Mouse (Mus musculus): ENCODE results near the gene Gm4756.

Gene Gm4756

DNA sequence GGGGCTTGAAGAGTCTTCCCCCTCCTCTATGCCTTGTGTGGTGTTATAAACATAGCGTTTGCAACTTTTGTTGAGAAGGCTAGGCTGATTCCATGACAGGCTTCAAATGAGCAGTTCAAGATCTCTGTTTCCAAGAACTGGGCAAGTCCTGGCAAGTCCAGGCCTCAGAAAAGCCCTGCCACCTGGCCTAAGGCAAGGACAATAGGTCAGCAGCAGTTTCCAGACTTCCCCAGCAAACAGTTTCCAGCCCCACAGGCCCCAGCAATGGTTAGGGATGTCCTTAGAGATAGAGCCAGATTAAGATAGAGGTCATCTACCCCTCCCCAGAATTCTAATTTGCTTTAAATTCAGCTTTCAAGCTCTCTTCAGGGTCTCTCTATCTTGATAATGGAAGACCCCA lies 32.5 kb upstream of the Gm4756 start:
- Histone ChIP-seq H3K36me3 (ENCODE audit: insufficient read depth, low read length) (no peaks in the 10 kb centered on the region), H3K27me3 (ENCODE audit: insufficient read depth, low read length) (no peaks in the 10 kb centered on the region), H3K4me1 (replicated peaks; ENCODE audit: low read depth, low read length) (peaks cover 7% of the 10 kb centered on the region; the same call in 1 of the 2 replicates), H3K9me3 (ENCODE audit: low read length) (peaks cover 33% of the 10 kb centered on the region), H3K4me3 (replicated peaks; ENCODE audit: low read length) (no peak overlapping the region)
- TF ChIP-seq NANOG (IDR thresholded peaks at IDR 0.05; ENCODE audit: borderline replicate concordance, low read length) (no peak), CTCF (conservative IDR thresholded peaks at IDR 0.05; ENCODE audit: low read length) (no peak), POU5F1 (IDR thresholded peaks at IDR 0.05; ENCODE audit: borderline replicate concordance, low read length) (no peak)

DNA sequence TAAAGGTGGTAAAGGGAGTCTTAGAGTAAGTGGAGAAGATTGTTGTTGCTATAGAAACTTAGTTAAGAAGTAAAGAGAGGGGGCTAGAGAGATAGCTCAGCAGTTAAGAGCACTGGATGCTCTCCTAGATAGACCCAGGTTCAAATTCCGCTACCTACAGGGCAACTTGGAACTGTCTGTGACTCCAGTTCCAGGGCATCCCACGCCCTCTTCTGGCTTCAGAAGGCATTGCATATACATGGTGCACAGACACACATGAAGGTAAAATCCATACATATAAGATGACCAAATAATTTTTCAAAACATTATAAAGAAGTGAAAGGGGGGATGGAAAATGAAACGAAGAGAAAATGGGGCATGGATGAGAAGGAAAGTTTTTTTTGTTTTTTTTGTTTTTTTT lies 30.2 kb upstream of the Gm4756 start:
- TF ChIP-seq POU5F1 (IDR thresholded peaks at IDR 0.05; ENCODE audit: borderline replicate concordance, low read length) = no peak
- TF ChIP-seq CTCF (conservative IDR thresholded peaks at IDR 0.05; ENCODE audit: low read length) = peak; percentile 67
- TF ChIP-seq NANOG (IDR thresholded peaks at IDR 0.05; ENCODE audit: borderline replicate concordance, low read length) = no peak
- Histone ChIP-seq H3K4me1 (replicated peaks; ENCODE audit: low read depth, low read length) (peaks cover 10% of the 10 kb centered on the region; the same call in 1 of the 2 replicates), H3K4me3 (replicated peaks; ENCODE audit: low read length) (no peak overlapping the region), H3K36me3 (ENCODE audit: insufficient read depth, low read length) (no peaks in the 10 kb centered on the region), H3K27me3 (ENCODE audit: insufficient read depth, low read length) (no peaks in the 10 kb centered on the region), H3K9me3 (ENCODE audit: low read length) (peaks cover 25% of the 10 kb centered on the region)

DNA sequence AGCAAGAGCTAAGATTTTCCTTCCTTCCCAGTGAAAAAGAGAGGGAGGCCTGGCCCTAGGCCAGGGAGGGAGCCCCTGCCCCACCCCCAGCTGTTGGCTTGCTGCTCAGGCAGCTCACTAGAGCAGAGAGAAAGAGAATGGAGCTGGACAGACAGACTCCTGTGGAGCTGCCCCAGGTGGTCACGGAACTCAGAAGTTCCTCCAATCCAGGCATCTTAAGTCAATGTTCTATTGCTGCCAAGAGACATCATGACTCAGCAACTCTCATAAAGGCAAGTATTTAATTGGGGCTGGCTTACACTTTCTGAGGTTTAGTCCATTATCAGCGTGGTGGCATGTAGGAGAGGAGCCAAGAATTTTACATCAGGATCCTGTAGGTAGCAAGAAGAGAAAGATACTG lies 25.4 kb upstream of the Gm4756 start:
- Histone ChIP-seq H3K36me3 (ENCODE audit: insufficient read depth, low read length) (0 out of 2 replicates have a peak, but pooled peaks cover 3% of the 10 kb centered on the region), H3K9me3 (ENCODE audit: low read length) (peaks cover 24% of the 10 kb centered on the region), H3K27me3 (ENCODE audit: insufficient read depth, low read length) (no peaks in the 10 kb centered on the region), H3K4me1 (replicated peaks; ENCODE audit: low read depth, low read length) (peaks cover 7% of the 10 kb centered on the region; the same call in 1 of the 2 replicates), H3K4me3 (replicated peaks; ENCODE audit: low read length) (no peak overlapping the region)
- TF ChIP-seq NANOG (IDR thresholded peaks at IDR 0.05; ENCODE audit: borderline replicate concordance, low read length) = no peak
- TF ChIP-seq POU5F1 (IDR thresholded peaks at IDR 0.05; ENCODE audit: borderline replicate concordance, low read length) = no peak
- no peak for TF ChIP-seq CTCF (conservative IDR thresholded peaks at IDR 0.05; ENCODE audit: low read length)

DNA sequence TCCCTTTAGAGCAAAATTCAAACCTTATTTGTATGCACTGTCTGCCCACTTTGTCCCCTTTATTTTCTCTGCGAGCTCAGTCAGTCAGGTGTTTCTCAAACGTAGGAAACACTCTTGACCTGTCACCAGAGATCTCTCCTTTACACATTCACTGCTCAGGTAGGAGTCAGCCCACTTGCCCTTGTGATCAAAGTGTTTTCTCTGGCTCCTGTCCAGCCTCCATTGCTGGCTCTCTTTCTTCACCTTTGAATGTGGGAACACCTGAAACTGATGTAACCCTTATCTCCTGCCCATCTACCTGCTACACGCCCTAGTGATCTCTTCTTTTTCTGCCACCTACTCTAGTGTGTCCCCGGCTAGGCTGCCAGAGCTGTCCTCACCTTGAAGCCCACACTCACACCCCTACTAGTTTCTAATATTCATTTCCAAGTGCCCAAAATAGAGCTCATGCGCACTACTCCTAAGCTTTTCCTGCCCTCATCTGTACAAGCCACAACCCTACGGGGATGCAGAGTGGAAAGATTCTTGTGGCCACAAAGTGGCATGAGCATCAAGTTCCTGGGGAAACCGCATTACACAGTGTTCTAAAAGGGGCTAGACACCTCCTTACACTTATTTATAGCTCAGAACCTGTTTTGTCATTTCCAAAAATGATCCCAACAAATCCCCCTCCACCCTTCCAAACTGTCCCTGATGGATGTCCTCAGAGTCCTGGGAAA lies 24.8 kb upstream of the Gm4756 start:
- Histone ChIP-seq H3K4me3 (replicated peaks; ENCODE audit: low read length) (no peak overlapping the region), H3K4me1 (replicated peaks; ENCODE audit: low read depth, low read length) (peaks cover 7% of the 10 kb centered on the region; the same call in 1 of the 2 replicates), H3K27me3 (ENCODE audit: insufficient read depth, low read length) (no peaks in the 10 kb centered on the region), H3K36me3 (ENCODE audit: insufficient read depth, low read length) (0 out of 2 replicates have a peak, but pooled peaks cover 3% of the 10 kb centered on the region), H3K9me3 (ENCODE audit: low read length) (peaks cover 28% of the 10 kb centered on the region)
- TF ChIP-seq NANOG (IDR thresholded peaks at IDR 0.05; ENCODE audit: borderline replicate concordance, low read length) = no peak
- no peak for TF ChIP-seq CTCF (conservative IDR thresholded peaks at IDR 0.05; ENCODE audit: low read length)
- TF ChIP-seq POU5F1 (IDR thresholded peaks at IDR 0.05; ENCODE audit: borderline replicate concordance, low read length) = no peak

DNA sequence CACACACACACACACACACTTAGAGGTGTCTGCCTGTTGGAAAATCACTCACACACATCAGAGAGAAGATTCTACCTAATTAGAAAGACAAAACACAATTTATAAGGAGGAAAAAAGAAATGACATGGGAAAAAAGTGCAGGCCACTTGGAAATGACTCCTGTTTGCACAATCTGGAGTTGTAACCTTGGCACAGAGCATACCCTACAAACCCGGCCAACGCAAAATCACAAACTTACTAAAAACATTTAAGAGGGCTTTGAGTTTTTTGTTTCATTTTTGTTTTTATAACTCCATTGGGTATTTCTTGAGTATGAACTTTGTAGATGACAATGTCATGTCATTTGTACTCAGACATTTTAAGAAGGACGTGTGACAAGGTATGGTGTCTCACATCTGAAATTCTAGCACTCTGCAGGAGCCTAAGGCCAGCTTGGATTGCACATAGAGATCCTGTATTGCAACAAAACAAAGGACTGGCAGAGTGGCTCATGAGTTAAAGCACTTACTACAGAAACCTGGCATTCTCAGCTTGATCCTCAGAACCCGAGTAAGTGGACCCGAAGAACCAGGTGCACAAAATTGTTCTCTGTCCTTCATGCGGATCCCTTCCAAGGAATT lies 22.2 kb upstream of the Gm4756 start:
- Histone ChIP-seq H3K9me3 (ENCODE audit: low read length) (peaks cover 40% of the 10 kb centered on the region), H3K4me1 (replicated peaks; ENCODE audit: low read depth, low read length) (peaks cover 7% of the 10 kb centered on the region; the same call in 1 of the 2 replicates), H3K4me3 (replicated peaks; ENCODE audit: low read length) (no peak overlapping the region), H3K27me3 (ENCODE audit: insufficient read depth, low read length) (no peaks in the 10 kb centered on the region), H3K36me3 (ENCODE audit: insufficient read depth, low read length) (0 out of 2 replicates have a peak, but pooled peaks cover 3% of the 10 kb centered on the region)
- TF ChIP-seq POU5F1 (IDR thresholded peaks at IDR 0.05; ENCODE audit: borderline replicate concordance, low read length) = no peak
- TF ChIP-seq CTCF (conservative IDR thresholded peaks at IDR 0.05; ENCODE audit: low read length) = no peak
- TF ChIP-seq NANOG (IDR thresholded peaks at IDR 0.05; ENCODE audit: borderline replicate concordance, low read length) = no peak

DNA sequence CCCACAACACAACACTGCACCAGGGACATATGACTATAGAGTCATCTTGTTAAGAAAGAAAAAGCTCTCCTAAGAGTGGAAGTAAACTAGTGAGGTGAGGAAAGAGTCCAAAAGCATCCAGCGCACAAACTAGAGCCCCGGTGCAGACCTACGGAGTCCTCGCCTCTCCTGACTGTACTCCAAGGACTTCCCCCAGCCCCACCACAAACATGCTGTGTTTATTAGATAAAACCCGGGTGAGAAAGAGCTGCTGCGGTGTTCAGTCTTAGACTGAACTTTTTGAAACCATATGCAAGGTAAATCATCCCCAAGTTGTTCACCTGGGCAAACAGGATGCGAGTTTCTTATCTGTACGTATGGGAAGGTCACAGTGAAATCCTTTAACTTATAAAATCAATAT lies 21.5 kb upstream of the Gm4756 start:
- H3K4me3 ChIP-seq (replicated peaks; ENCODE audit: low read length) = no peak overlapping the region
- H3K9me3 ChIP-seq (ENCODE audit: low read length) = peaks cover 40% of the 10 kb centered on the region
- TF ChIP-seq POU5F1 (IDR thresholded peaks at IDR 0.05; ENCODE audit: borderline replicate concordance, low read length) (no peak), CTCF (conservative IDR thresholded peaks at IDR 0.05; ENCODE audit: low read length) (no peak), NANOG (IDR thresholded peaks at IDR 0.05; ENCODE audit: borderline replicate concordance, low read length) (no peak)
- H3K27me3 ChIP-seq (ENCODE audit: insufficient read depth, low read length) = 0 out of 2 replicates have a peak, but pooled peaks cover 3% of the 10 kb centered on the region
- H3K4me1 ChIP-seq (replicated peaks; ENCODE audit: low read depth, low read length) = peaks cover 9% of the 10 kb centered on the region
- H3K36me3 ChIP-seq (ENCODE audit: insufficient read depth, low read length) = 0 out of 2 replicates have a peak, but pooled peaks cover 3% of the 10 kb centered on the region

DNA sequence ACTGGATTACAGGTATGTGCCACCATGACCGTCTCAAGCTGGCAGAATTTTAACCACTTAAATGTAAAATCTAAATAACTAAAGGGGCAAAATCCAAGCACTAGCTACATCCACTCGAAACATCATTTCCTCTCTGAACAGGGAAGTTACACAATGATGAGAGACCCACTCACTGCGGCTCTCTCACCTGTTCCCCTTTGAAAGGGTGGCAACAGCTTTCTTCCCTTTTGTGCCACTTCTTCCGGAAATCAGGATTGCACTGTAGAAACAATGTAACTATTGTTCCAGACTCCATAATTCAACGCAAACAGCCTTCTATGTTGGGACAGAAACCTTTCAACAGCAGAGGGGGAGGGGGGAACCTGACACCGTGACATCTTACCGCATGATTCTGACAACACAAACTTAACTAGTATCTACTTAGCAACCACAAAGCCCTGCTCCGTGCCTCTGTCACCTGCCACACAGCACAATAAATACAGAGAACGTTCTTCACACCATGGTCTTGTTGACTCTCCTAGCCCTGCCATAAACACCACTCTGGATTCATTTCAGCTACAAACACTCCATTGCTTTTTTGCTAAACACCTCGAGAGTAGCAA lies 18.5 kb upstream of the Gm4756 start:
- Histone ChIP-seq H3K4me1 (replicated peaks; ENCODE audit: low read depth, low read length) (peaks cover 22% of the 10 kb centered on the region), H3K27me3 (ENCODE audit: insufficient read depth, low read length) (0 out of 2 replicates have a peak, but pooled peaks cover 4% of the 10 kb centered on the region), H3K36me3 (ENCODE audit: insufficient read depth, low read length) (0 out of 2 replicates have a peak, but pooled peaks cover 3% of the 10 kb centered on the region), H3K9me3 (ENCODE audit: low read length) (peaks cover 22% of the 10 kb centered on the region), H3K4me3 (replicated peaks; ENCODE audit: low read length) (no peak overlapping the region)
- TF ChIP-seq NANOG (IDR thresholded peaks at IDR 0.05; ENCODE audit: borderline replicate concordance, low read length) (no peak), POU5F1 (IDR thresholded peaks at IDR 0.05; ENCODE audit: borderline replicate concordance, low read length) (no peak), CTCF (conservative IDR thresholded peaks at IDR 0.05; ENCODE audit: low read length) (no peak)

DNA sequence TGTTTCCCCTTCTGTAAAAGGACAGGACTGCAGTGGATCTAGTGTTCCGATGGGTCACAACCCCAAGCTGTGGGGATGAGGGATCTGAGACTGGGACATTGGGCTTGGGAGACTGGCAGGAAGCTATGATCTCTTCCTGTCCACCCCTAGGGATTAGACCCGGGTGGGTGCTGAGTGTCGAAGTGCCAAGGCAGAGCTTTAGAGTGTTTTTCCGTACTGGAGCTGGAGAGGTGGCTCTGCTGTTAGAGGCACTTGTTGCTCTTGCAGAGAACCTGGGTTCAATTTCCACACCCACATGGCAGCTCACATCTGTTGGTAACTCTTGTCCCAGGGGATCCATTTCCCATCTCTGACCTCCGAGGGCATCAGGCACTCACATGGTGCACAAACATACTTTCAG lies 16.6 kb upstream of the Gm4756 start:
- H3K27me3 ChIP-seq (ENCODE audit: insufficient read depth, low read length) = 0 out of 2 replicates have a peak, but pooled peaks cover 4% of the 10 kb centered on the region
- 0 out of 2 replicates have a peak, but pooled peaks cover 3% of the 10 kb centered on the region for H3K36me3 ChIP-seq (ENCODE audit: insufficient read depth, low read length)
- peaks cover 25% of the 10 kb centered on the region for H3K4me1 ChIP-seq (replicated peaks; ENCODE audit: low read depth, low read length)
- H3K9me3 ChIP-seq (ENCODE audit: low read length) = peaks cover 22% of the 10 kb centered on the region
- H3K4me3 ChIP-seq (replicated peaks; ENCODE audit: low read length) = no peak overlapping the region
- TF ChIP-seq NANOG (IDR thresholded peaks at IDR 0.05; ENCODE audit: borderline replicate concordance, low read length) (no peak), CTCF (conservative IDR thresholded peaks at IDR 0.05; ENCODE audit: low read length) (no peak), POU5F1 (IDR thresholded peaks at IDR 0.05; ENCODE audit: borderline replicate concordance, low read length) (no peak)

All from E14TG2a.4 (cell line).